Mouse (Mus musculus): ENCODE data around the gene Lats1.

GRCm38 (mm10) chr10:7702586-7702985 lies 21.6 kb downstream of the Lats1 start:
- no peak for TF ChIP-seq GATA1 (IDR thresholded peaks at IDR 0.05; ENCODE audit: borderline replicate concordance, low read length)
- TF ChIP-seq FLI1 (IDR thresholded peaks at IDR 0.05; ENCODE audit: low read length): no peak

Measured in megakaryocyte, embryonic 14.5 days (primary cell).